Mouse (Mus musculus): ENCODE results near the gene Ercc6.

- TF ChIP-seq POLR2A (IDR thresholded peaks at IDR 0.05; ENCODE audit: low read depth, low read length) (no peak), CTCF (conservative IDR thresholded peaks at IDR 0.05; ENCODE audit: insufficient read depth, insufficient read length, low read depth, low read length) (no peak)
Observed at GRCm38 (mm10) chr14:32518543-32518942, 5.2 kb downstream of the Ercc6 start.

All from kidney, adult 2 months (tissue).